Mouse (Mus musculus) c-Kit-positive CD71-positive TER-119-positive erythroid progenitor cells, embryonic 14.5 days (primary cell): ENCODE results near the gene Timm8a2.
A peak's percentile ranks its signal among the peaks of the same experiment; 100 is the strongest.
"Not testable (repeated sequence)": the region's sequence is repeated elsewhere in the genome, so short reads cannot be mapped to it uniquely, and the experiment has no call there.

ENCODE experiments used
- DNase-seq: peaks from one replicate; pipeline ENCODE4 v3.0.0-alpha.2; 2013; ENCODE audit warnings: low spot score

Timm8a2 gene

DNA sequence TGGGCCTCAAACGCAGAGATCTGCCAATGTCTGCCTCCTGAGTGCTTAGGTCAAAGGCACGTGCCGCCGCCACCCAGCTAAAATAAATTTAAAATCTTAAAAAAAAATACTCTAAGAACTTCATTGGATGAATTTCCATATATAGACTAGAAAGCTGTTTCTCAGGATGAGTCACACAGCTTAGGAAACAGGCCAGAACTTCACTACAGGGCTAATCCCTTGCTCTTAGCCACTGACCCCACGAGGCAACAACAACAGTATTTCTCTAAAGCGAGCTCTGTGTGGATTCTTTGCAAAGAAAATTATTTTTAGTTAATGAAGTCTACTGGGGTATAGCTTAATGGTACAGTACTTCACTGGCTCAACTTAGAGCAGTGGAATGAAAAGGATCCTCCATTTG is 26.9 kb downstream of the Timm8a2 start:
- DNase-seq = no peak

DNA sequence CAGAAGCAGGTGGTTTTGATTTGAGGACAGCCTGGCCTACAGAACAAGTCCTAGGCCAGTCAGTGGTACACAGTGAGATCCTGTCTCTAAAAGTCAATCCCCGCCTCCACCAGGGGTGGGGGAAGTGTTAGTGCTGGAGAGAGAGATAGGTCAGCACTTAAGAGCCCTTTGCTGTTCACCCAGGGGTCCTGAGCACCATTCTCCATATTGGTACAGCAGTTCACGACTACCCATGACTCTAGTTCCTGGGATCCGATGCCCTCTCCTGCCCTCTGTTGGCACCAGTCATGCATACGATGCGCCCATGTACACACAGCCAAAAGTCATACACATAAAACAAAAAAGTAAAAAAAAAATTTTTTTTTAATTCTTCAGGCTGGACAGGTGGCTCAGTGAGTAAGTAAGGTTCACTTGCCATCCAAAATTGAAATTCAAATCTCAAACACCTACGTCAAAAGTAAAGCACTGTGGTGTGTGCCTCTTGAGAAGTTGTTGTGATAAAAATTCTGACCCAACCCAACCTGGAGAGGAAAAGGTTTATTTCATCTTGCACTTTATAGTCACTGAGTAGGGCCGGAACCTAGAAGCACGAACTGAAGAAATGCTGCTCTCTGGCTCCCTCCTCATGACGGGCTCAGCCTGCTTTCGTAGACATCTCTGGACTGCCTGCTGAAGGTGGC is 28.1 kb downstream of the Timm8a2 start:
- DNase-seq = no peak

DNA sequence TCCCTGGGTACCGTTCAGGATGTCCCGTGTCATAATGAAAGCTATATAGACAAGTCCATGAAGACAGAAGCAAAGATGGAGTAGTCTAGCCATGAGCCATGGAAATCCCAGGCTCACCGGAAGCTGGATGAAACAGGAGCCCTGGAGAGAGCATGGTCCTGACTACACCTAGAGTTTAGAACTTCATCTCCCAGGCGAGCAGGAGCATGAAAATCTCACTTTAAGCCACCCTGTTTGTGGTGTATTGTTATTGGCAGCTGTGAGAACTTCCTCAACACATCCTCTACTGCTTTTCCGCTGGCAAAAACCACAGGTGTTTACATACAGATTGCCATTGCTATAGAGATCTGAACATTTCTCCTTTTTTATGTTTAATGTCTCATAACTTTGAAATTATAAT is 29.1 kb downstream of the Timm8a2 start:
- DNase-seq = no peak

DNA sequence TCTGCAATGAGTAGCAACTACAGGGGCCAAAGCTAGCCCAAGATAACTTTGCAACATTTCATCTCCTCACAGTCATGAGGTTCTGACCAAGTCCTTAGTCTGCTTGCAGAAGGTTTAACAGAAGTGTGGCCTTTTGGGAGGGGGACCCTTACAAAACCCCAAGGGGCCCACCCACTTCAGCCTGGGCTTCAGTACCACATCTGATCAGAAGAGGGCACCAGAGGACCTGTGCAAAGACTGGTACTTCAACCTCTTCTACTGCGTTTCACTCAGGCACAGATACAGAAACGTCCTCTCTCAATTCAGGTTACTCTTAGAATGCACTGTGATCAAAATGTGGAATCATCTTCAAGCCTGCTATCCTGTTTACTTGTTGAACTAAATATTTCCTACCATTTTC is 30.0 kb downstream of the Timm8a2 start:
- DNase-seq = peak; percentile 50

DNA sequence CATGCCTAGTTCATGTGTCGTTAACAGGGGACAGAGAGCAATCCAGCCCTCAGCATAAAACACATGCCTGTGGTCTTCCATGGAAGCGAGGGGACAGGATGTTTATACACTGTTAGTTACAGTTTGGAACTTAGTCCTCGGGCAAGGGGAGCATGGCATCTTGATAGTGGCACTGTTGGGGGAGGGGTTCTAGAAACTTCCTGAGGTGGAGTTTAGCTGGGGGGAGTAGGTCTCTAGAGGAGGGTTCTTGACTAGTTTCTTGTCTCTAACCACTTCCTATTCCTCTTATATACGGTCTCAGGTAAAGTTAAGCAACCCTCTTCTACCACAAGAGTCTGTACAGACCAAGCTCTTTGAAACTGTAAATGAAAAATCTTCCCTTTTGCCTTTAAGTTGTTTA is 31.8 kb downstream of the Timm8a2 start:
- DNase-seq = no peak

DNA sequence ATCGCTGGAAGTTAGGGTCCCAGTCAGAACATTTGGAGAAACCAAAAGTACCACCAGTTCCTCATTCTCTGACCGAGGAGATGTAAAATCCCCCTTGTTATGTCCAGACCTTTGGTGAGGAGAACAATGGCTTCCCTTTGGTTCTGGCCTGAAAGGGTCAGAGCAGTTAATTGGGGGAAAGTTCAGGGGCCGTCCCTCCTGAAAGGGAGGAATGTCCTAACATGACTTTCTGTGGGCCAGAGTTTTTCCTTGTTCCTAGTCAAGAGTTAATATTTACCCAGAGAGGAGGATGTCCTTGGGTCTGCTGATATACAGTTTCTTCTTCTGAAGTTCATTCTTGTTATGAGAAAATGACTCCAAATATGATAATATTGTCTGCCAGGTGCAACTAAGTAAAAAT is 33.6 kb downstream of the Timm8a2 start:
- DNase-seq = not testable (repeated sequence)

DNA sequence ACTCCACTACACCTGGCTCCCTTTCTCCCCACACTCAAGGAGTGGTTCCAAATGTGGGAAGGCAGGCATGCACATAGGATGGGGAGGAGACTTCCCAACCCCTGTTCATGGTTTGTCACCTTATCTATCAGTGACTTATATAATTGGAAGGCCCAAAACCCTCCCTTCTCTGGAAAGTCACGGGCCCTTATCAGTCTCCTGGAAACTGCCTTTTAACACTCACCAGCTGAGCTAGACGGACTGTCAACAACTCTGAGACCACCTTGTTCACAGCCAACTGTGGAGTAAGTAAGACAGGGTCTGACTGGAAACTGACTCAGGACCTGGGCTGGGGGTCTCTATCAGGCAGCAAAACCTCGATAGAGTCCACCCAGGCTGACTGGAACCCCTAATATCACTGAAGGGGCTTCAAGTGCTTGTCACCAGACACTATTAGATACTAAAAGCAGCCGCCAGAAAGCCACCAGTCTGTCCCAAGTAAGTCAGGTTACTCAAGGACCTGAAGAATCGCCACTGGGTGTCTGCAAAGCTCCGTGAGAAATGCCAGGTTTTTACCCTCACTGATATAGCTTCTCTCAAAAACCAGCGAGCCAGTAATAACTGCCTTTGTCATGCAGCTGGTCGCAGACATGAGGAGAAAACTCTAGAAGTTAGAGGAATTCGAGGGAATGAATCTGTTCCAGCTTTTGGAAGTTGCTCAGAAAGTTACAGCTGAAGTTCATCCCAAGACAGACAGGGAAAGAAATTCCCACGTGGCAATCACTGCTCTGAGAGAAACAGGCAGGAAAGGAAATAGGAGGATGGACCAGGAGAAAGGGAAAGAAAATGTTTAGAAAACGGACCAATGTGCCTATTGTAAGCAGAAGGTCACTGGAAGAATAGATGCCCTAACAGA is 34.6 kb downstream of the Timm8a2 start:
- no peak for DNase-seq

DNA sequence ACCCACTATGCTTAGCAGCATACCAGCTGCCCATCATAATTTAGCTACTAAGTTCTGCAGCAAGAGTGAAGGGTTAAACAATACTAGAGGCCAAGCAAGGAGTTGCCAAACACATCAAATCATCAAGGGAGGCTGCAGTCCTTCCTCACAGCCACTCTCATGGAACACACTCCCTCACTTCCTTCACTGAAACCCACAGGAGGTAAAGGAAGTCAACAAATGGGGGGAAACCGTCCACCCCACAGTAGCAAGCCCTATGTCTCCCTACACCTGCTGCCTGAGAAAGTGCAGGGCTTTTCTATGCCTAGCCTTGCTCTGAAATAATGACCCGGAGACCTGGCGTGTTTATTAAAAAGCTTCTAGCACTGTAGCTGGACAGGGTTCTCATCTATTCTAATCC is 35.5 kb downstream of the Timm8a2 start:
- no peak for DNase-seq

DNA sequence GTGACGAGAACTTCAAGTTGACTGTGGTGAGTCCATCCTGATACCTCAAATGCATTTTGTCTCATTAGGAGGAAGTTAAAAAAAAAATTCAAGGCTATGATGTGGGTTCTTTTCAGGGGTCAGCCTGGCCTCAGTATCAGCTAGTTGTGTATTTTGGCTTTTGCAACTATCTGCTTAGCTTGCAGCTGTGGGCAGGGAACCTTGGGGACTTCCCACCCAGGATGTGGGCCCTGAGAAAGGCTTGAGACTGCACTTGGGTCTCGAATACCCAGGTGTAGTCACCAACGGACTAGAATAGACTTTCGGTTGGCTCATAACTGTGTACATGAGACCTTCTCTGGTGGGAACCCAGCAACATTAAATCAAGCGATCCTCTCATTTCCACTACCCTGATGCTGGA is 38.9 kb downstream of the Timm8a2 start:
- no peak for DNase-seq

DNA sequence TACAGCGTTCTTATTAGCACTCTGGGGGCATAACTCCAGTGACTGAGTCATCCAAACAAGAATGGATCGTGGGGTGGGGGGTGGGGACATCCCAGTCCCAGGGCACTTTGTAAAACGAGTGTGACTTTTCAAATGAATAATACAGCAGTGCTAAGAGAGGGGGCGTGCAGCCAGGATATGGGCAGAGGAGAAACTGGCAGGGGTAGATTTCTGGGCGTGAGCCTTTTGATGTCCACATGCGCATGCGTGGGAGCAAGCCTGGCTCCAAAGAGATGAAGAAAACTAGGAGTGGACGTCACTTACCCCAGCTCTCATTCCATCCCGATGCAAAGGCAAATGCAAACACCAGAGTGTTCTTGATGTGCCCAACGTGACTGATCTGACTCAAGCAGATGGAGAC is 39.9 kb downstream of the Timm8a2 start:
- DNase-seq = no peak

DNA sequence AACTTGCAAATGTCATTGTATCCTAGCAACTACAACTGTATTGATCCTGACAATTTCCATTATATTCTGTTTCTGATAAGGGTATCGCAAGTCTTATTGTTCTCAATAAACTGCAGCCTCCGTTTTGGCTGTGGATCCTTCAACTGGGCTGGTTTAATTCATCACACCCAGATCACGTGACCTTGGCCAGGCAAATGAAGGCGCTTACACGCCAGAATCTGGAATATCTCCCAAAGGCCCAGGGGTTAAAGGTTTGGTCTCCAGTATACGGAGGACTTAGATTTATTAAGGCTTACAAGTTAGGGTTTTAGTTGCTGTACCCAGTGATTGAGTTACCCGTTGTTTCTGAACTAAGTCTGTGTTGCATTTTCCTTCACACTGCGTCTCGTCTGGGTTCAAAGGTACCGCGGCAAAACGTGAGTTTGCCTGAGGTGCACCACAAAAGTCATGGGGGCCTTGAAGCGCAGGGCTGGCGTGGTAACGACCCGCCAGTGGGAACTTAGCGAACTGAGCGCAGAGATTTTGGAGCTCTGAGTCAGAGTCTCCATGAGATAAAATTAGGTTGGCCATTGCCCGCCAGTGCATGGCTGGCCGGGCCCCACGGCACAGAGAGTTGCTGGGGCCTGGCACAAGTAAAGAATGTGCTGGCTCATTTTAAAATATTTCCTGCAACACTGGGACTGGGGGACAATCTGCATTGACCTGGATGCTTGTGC is 41.2 kb downstream of the Timm8a2 start:
- DNase-seq = no peak

DNA sequence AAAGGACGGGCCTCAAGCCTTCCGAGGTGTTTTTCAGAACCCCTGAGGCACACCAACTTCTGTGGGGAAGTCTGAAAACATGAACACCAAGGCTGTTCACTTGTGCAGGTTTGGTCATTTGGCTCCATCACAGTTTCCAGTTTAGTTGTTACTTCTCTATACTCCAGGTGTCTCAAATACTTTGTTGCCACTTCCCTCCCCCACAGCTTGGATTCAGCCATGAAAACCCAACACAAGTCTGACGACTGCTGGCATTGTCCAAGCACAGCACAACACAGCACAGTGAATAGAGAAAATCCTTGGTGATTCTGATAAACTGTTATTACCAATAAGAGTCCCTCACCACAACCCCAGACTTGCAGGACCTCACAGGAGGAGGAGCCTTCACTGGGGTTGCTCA is 42.5 kb downstream of the Timm8a2 start:
- no peak for DNase-seq

DNA sequence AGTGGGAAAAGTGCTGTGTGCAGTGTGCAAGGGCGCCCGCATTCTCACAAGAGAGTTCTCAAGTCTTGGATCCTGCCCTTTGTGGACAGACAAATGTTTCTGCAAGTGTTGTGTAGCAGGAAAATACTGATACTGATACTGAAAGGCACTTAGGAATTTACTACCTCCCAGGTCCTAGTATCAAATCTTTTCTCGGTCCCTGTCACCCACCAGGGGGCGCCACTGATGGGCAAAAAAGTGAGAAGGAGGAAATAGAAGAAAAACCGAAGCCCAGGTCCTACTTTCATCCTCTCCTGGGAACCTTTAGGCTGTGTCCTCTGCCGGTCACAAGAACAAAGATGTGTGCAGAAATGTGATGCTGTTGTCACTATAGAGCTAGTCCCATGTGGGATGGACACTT is 45.0 kb downstream of the Timm8a2 start:
- peak; percentile 54 for DNase-seq

DNA sequence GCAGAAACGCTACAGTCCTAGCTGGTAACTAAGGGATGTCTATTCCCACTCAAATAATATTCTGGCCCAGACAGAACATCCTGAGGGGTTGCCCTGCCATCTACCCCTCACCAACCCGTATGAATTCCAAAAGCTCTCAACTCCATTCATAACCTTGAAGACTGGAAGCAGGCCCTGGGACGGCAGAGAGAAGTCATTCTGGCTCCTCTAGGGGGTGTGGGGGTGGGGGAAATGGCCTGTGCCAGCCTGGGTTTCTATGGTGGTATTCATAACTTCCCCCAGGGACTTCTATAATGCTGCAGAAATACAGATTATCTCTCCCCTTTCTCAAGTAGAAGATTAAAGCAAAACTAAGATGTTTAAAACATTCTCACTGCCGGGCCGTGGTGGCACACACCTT is 45.4 kb downstream of the Timm8a2 start:
- no peak for DNase-seq

DNA sequence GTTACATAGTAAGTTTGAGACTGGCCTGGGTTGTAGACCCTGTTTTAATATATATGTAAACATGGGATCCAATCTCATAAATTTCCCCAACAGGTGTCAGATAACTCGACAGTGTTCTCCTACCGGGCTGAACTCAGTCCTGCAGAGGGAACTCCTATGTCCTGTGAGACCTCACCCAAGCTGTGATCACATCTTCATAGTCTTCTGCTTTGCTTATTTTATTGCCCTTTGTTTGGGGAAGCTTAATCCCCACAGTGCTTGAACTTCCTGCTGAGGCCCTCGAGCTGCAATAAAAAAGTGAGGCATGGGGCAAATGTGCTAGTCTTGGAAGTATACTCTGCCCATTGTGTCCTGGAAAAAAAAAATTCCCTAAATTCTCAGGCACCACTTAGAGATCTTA is 46.8 kb downstream of the Timm8a2 start:
- no peak for DNase-seq

DNA sequence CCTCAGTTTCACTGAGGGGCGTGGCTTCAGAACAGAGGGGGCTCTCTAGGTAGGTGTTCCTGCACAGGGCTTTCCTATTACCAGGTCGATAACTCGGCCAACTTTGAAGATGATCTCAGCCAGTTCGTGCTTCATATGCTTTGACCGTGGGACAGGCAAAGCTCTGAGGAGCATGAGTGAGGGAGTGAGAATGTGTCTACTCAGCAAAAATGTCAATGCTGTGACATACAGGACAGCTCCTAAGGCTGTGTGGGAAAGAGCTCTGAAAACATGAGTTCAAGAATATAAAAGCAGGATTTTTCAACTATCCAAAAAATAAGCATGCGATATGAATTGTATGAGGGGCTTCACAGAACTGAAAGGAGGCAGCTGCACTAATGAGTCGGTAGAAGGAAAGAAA is 49.0 kb downstream of the Timm8a2 start:
- no peak for DNase-seq

DNA sequence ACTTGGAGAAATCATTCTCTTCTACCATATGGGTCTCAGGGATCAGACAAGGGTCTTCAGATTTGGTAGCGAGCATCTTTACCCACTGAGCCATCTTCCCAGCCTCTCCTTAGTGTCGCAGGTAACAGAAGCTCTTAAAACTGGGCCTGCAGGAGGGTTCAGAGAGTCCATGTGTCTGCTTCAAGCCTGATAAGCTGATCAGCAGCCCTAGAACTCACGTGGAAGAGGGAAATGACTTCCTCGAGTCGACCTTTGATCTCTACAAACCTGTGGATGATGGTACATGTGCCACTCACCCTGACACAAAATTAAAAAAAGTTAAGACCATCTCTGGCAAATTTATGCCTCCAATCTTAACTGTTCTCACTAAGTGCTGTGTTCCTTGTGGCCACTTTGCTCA is 53.5 kb downstream of the Timm8a2 start:
- DNase-seq = no peak
